Mouse (Mus musculus) olfactory bulb, adult 2 months (tissue): ENCODE data around the gene Ece1. TPM values are rescaled to one million over a fixed set of nuclear protein-coding genes. Genes with fewer than 3 reads are reported as not detected.

Experiments used
- H3K27ac ChIP-seq: fragments of 200-500 bp; 2 replicates; pipeline ENCODE4 v1.5.1; 2012; ENCODE audit warnings: low read depth, low read length; ENCODE audit not compliant: insufficient read depth
- H3K4me1 ChIP-seq: fragments of 200-500 bp; 2 replicates; pipeline ENCODE4 v1.6.1; 2012; ENCODE audit warnings: low read length; ENCODE audit not compliant: control insufficient read depth, insufficient read depth
- H3K4me3 ChIP-seq: fragments of 200-500 bp; 2 replicates; pipeline ENCODE4 v1.5.1; 2012; ENCODE audit warnings: mild to moderate bottlenecking, low read depth, low read length, moderate library complexity; ENCODE audit not compliant: insufficient read depth
- CTCF ChIP-seq: fragments of 200-500 bp; IDR thresholded peaks from 2 replicates; pipeline ENCODE4 v1.5.1; 2012; ENCODE audit warnings: low read depth, mild to moderate bottlenecking, low read length, moderate library complexity; ENCODE audit not compliant: insufficient read depth
- POLR2A ChIP-seq: fragments of 200-500 bp; IDR thresholded peaks from 2 replicates; pipeline ENCODE4 v1.6.1; 2012; ENCODE audit warnings: mild to moderate bottlenecking, low read depth, low read length, moderate library complexity; ENCODE audit not compliant: insufficient read depth
- WGBS: fragments of 180-500 bp; shearing (Covaris S2); methylation state at CpG from one replicate; pipeline ENCODE4 v1.1.7; 2018; 5-methylcytosine and 5-hydroxymethylcytosine counted together
- polyA plus RNA-seq: library from polyadenylated mRNA; stranded (reverse); fragments of >200 nt; gene quantifications from 2 replicates; pipeline ENCODE4 v1.2.4, GENCODE M21; 2012; ENCODE audit warnings: low replicate concordance; ENCODE audit not compliant: missing spikeins, insufficient read depth, insufficient read length

The Ece1 gene
- polyA plus RNA-seq, 1 experiment, result not detected

- TF ChIP-seq POLR2A, result no peak
- no peak for TF ChIP-seq CTCF
- H3K4me3 ChIP-seq, result no peak overlapping the region
- H3K4me1 ChIP-seq, result peaks cover 20% of the 10 kb centered on the region
- no peak overlapping the region for H3K27ac ChIP-seq
- 57% methylated on average over 14 of the region's 14 CpGs for WGBS
Measured at GRCm38 (mm10) chr4:137926161-137926560, 64.1 kb downstream of the Ece1 start.

GRCm38 (mm10) chr4:137927136-137927535, 65.1 kb downstream of the Ece1 start:
- no peak for TF ChIP-seq CTCF
- TF ChIP-seq POLR2A, result no peak
- Histone ChIP-seq H3K4me3 (no peak overlapping the region), H3K27ac (no peak overlapping the region), H3K4me1 (peaks cover 28% of the 10 kb centered on the region)
- WGBS, result 76% methylated on average over 7 of the region's 7 CpGs

GRCm38 (mm10) chr4:137927741-137928535, 65.9 kb downstream of the Ece1 start:
- 88% methylated on average over 12 of the region's 12 CpGs for WGBS
- Histone ChIP-seq H3K27ac (no peak overlapping the region), H3K4me1 (peaks cover 33% of the 10 kb centered on the region), H3K4me3 (no peak overlapping the region)
- TF ChIP-seq CTCF, result no peak
- no peak for TF ChIP-seq POLR2A

- 97% methylated on average over 1 of the region's 1 CpGs for WGBS
- H3K4me3 ChIP-seq, result no peak overlapping the region
- peaks cover 36% of the 10 kb centered on the region for H3K4me1 ChIP-seq
- no peak overlapping the region for H3K27ac ChIP-seq
- no peak for TF ChIP-seq CTCF
- TF ChIP-seq POLR2A, result no peak
Measured at GRCm38 (mm10) chr4:137928813-137929212, 66.8 kb downstream of the Ece1 start.

- H3K4me1 ChIP-seq, result peaks cover 36% of the 10 kb centered on the region
- TF ChIP-seq CTCF, result no peak
- TF ChIP-seq POLR2A, result no peak
- 92% methylated on average over 15 of the region's 15 CpGs for WGBS
- no peak overlapping the region for H3K4me3 ChIP-seq
- no peak overlapping the region for H3K27ac ChIP-seq
Measured at GRCm38 (mm10) chr4:137929341-137930016, 67.4 kb downstream of the Ece1 start.

GRCm38 (mm10) chr4:137930500-137931008, 68.5 kb downstream of the Ece1 start:
- TF ChIP-seq CTCF, result no peak
- TF ChIP-seq POLR2A, result no peak
- peaks cover 37% of the 10 kb centered on the region for H3K4me1 ChIP-seq
- 25% methylated on average over 9 of the region's 9 CpGs for WGBS
- no peak overlapping the region for H3K27ac ChIP-seq
- H3K4me3 ChIP-seq, result no peak overlapping the region

GRCm38 (mm10) chr4:137931009-137931757, 69.1 kb downstream of the Ece1 start:
- WGBS, result 30% methylated on average over 18 of the region's 18 CpGs
- H3K4me3 ChIP-seq, result no peak overlapping the region
- H3K27ac ChIP-seq, result peak overlapping the region; percentile 2; the same call in 1 of the 2 replicates
- peaks cover 37% of the 10 kb centered on the region for H3K4me1 ChIP-seq
- TF ChIP-seq CTCF (no peak), POLR2A (no peak)

- TF ChIP-seq CTCF, result no peak
- no peak for TF ChIP-seq POLR2A
- WGBS, result 63% methylated on average over 6 of the region's 6 CpGs
- Histone ChIP-seq H3K4me3 (no peak overlapping the region), H3K27ac (no peak overlapping the region), H3K4me1 (peaks cover 34% of the 10 kb centered on the region)
Measured at GRCm38 (mm10) chr4:137932554-137933178, 70.6 kb downstream of the Ece1 start.

GRCm38 (mm10) chr4:137933328-137933727, 71.3 kb downstream of the Ece1 start:
- peaks cover 34% of the 10 kb centered on the region for H3K4me1 ChIP-seq
- WGBS, result 93% methylated on average over 5 of the region's 5 CpGs
- no peak for TF ChIP-seq CTCF
- no peak for TF ChIP-seq POLR2A
- no peak overlapping the region for H3K27ac ChIP-seq
- no peak overlapping the region for H3K4me3 ChIP-seq
